Mouse (Mus musculus): ENCODE results near the gene B3gnt6. TPM values are rescaled to one million over a fixed set of nuclear protein-coding genes. Genes with fewer than 3 reads are reported as not detected.
A peak's percentile ranks its signal among the peaks of the same experiment; 100 is the strongest.

The B3gnt6 gene
- total RNA-seq, 2 experiments from 2014 or later, result 0.14 TPM; not detected in 1

DNA sequence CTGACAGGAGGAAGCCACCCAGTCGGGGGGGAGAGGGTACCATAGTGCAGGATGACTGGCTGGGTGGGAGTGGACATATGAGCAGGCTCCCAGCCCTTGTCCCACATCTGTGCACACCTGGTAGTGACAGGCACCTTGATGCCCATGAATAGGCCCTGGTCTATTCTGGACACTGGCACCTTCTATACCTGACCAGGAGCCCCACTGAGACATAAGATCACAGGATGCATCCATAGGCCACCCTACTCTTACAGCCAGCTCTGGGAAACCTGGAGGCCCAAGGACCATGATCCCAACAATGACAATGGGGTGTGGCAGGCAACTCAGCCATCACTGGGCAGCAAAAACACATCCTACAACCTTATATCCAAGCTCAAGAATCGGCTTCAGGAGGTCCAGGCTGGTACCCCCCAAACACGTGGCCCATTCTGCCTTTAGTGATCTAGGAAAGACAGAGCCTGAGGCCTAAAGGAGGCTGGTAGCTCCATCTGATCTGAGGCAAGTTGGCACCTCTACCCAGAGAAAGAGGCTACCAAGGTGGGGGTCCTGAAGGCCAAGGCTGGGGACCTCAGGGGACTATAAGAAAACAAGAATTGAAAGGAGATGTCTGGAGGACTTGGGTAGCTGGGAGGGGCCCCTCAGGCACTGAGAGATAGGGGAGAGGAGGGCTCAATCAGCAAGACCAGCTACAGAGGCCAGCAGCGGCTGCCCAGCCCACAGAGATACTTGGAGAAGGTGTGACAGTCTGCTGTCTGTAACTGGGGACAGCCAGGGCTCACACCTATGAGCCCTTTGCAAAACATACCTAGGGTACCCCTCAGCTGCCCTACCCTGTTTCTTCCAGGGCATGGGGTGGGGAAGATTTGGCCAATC lies 24.2 kb downstream of the B3gnt6 start:
- no peak for TF ChIP-seq CTCF (IDR thresholded peaks at IDR 0.05)
- intact Hi-C loops (cut with DNase I), result no loop called here
- no peak for DNase-seq (ENCODE audit: extremely low spot score in 1 of 2, low spot score in 2 of 2)
- Histone ChIP-seq H3K27ac (no peak overlapping the region), H3K4me3 (no peak overlapping the region)

DNA sequence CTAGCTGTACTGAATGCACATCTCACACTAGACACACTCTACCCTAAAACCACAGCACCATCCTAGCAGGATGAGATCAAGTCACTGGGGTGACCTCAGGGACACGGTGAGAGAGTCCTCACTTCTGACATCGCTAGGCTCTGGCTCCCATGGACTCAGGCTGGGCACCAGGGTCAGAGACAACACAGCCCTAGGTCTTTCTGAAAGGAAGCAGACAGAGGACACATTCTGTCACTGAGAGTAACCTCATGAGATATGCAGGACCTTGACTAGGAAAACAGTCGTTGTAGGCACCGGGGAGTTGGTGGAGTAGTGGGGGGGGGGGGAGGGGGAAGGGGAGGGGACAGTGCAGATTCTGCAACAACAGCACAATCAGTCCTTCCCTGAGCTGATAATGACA lies 25.9 kb downstream of the B3gnt6 start:
- DNase-seq (ENCODE audit: extremely low spot score in 1 of 2, low spot score in 2 of 2), result no peak
- H3K27ac ChIP-seq, result no peak overlapping the region
- TF ChIP-seq CTCF (IDR thresholded peaks at IDR 0.05), result no peak
- intact Hi-C loops (cut with DNase I), result no loop called here
- H3K4me3 ChIP-seq, result no peak overlapping the region

DNA sequence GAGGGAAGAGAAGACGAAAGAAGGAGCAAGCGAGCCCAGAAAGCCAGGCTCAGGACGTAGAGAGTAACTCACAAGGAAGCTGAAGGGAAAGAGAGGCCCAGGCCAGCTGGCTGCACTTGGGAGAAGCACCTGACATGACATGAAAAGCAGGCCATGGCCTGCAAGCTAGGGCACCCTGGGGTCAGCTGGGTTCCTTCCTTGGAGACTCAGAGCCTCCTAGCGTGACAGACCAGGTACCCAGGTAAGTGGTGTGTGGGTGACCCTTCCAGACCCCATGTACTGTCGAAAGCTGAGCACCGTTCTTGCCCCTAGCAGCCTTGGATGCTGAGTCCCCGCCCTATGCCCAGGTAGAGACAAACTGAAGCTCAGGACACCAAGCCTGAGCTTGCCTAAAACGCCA lies 26.6 kb downstream of the B3gnt6 start:
- intact Hi-C loops (cut with DNase I), result no loop called here
- H3K4me3 ChIP-seq, result no peak overlapping the region
- DNase-seq (ENCODE audit: extremely low spot score in 1 of 2, low spot score in 2 of 2), result peak in 1 of 2 experiments; percentile 9
- no peak for TF ChIP-seq CTCF (IDR thresholded peaks at IDR 0.05)
- H3K27ac ChIP-seq, result no peak overlapping the region

DNA sequence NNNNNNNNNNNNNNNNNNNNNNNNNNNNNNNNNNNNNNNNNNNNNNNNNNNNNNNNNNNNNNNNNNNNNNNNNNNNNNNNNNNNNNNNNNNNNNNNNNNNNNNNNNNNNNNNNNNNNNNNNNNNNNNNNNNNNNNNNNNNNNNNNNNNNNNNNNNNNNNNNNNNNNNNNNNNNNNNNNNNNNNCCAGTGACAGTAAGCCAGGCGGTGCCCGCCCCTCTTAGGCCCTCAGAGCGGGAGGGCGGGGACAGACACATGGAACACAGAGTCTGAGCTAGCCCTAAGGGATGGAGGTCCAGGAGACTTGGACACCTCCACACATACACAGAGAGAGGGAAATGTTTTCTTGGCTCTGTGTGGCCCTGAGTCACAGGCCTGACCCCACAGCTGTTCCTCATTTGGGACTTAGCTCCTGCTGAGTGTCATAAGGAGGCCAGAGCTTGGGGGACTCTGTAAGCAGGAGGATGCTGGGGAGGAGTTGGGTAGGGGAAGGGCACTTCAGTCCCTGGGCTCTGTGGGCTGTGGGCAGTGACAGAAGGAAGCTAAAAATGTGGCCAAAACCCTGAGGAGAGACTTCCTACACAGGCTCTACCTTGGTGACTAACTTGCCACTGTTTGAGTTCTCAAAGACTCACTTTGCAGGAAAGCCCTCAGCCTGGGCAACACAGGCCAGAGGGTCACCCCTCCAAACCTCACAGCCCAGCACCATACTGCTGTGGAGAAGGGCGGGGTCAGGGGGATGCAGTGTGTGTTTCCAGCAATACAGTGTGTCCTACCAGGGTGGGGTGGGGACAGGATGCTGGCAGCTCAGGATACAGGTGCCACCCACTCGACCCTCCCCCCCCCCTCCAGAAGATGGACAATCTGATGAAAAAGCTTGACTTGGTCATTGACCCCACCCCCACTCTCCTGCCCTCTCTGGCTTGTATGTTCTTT lies 27.9 kb downstream of the B3gnt6 start:
- peak in 1 of 2 experiments; percentile 32 for DNase-seq (ENCODE audit: extremely low spot score in 1 of 2, low spot score in 2 of 2)
- intact Hi-C loops (cut with DNase I), result no loop called here
- Histone ChIP-seq H3K27ac (peak overlapping the region; percentile 42), H3K4me3 (no peak overlapping the region)
- TF ChIP-seq CTCF (IDR thresholded peaks at IDR 0.05), result no peak

DNA sequence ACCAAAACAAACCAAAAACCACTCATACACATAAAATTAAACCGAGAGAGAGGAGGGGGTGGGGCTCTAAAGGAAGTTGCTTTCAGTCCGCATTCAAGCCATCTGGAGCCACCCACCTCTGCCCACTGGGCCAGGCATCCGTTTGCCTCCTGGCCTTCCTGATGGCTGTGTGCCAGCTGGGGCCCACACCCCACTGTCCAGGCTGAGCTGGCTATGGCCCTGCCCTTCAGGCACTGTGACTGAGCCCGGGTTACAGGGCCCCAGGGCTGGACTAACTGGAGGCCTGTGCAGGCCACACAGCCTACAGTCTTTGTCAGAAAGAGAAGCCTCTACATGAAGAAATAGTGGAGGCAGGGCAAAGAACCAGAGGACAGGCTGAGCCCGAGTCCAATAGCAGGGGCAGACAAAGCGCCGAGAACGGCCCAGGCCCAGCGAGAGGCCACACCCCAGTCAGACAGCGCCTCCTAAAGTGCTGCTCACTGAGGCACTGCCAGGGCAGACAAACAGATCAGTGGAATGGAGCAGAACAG lies 34.2 kb downstream of the B3gnt6 start:
- intact Hi-C loops (cut with DNase I), result loop anchor here (10.0 kb wide), 1 partner anchor 270 kb away; no protein-coding TSS in a partner anchor
- peak in 1 of 2 experiments; percentile 20 for DNase-seq (ENCODE audit: extremely low spot score in 1 of 2, low spot score in 2 of 2)
- H3K27ac ChIP-seq, result no peak overlapping the region
- no peak overlapping the region for H3K4me3 ChIP-seq
- TF ChIP-seq CTCF (IDR thresholded peaks at IDR 0.05), result no peak

DNA sequence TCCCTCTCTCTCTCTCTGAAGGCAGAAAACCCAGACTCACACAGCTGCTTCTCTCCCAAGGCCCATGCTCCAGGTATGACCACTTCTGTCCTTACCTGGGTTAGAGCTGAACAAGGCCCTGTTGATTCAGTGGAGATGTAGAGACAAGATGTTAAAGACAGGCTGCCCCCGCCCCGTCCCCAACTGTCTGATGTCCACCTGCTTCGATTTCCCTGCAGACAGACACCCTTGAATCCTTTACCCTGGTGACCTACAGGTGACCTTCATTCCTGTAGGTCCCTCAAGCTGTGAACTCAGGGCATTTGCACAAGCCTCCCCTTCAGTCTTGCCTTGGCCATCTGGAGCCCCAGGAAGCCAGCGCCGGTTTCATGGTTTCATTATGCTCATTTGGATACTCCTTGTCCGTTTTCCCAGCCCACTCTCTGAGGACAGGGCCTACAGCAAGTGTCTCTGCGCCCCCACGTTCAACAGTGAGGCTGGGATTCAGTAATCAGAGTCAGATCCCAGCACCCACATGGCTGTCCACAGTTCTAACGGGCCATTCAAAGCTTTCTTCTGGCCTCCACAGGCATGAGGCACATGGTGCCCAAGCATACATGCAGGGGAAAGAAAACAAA lies 34.8 kb downstream of the B3gnt6 start:
- no peak for TF ChIP-seq CTCF (IDR thresholded peaks at IDR 0.05)
- Histone ChIP-seq H3K4me3 (no peak overlapping the region), H3K27ac (no peak overlapping the region)
- DNase-seq (ENCODE audit: extremely low spot score in 1 of 2, low spot score in 2 of 2), result peak in 1 of 2 experiments; percentile 10
- intact Hi-C loops (cut with DNase I), result loop anchor here (10.0 kb wide), 1 partner anchor 270 kb away; no protein-coding TSS in a partner anchor

DNA sequence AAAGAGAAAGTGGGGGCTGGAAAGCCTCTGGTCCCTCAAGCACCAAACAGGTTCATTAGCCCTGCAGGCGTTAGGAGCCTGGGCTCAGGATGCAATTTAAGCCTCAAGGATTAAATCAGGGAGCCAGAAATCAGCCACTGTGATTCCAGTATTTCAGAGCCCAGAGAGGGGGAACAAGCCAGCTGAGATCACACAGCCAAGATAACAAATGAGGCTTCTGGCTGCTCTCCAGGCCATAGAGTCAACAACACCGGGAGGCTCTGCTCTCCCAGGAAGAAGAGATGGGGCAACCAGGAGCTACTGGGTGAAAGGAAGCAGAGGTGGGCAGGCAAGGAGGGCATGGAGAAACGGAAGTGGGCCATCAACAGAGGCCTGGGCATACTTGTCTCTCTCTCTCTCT lies 35.6 kb downstream of the B3gnt6 start:
- no peak overlapping the region for H3K4me3 ChIP-seq
- no peak for DNase-seq (ENCODE audit: extremely low spot score in 1 of 2, low spot score in 2 of 2)
- no peak overlapping the region for H3K27ac ChIP-seq
- intact Hi-C loops (cut with DNase I), result loop anchor here (10.0 kb wide), 1 partner anchor 271 kb away; no protein-coding TSS in a partner anchor
- no peak for TF ChIP-seq CTCF (IDR thresholded peaks at IDR 0.05)

DNA sequence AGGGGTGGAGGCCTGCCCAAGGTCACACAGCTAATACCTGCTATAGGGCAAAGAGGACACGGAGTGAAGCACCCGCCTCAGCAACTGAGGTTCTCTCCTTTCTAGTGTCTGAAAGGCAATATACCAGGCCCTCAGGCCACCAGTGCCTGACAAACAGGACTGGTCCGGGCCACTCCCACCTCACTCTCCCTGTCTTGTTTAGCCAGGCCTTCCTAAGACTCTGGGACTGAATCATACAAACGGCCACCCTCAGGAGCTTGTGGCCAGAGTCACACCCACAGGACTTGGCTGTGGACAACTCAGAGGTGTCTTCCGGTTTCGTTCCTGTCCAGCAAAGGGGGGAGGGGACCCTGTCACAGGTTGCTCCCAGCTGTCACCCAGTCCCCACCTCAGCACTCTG lies 37.0 kb downstream of the B3gnt6 start:
- H3K27ac ChIP-seq, result no peak overlapping the region
- intact Hi-C loops (cut with DNase I), result loop anchor here (10.0 kb wide), 1 partner anchor 273 kb away; no protein-coding TSS in a partner anchor
- no peak for TF ChIP-seq CTCF (IDR thresholded peaks at IDR 0.05)
- H3K4me3 ChIP-seq, result no peak overlapping the region
- DNase-seq (ENCODE audit: extremely low spot score in 1 of 2, low spot score in 2 of 2), result no peak

DNA sequence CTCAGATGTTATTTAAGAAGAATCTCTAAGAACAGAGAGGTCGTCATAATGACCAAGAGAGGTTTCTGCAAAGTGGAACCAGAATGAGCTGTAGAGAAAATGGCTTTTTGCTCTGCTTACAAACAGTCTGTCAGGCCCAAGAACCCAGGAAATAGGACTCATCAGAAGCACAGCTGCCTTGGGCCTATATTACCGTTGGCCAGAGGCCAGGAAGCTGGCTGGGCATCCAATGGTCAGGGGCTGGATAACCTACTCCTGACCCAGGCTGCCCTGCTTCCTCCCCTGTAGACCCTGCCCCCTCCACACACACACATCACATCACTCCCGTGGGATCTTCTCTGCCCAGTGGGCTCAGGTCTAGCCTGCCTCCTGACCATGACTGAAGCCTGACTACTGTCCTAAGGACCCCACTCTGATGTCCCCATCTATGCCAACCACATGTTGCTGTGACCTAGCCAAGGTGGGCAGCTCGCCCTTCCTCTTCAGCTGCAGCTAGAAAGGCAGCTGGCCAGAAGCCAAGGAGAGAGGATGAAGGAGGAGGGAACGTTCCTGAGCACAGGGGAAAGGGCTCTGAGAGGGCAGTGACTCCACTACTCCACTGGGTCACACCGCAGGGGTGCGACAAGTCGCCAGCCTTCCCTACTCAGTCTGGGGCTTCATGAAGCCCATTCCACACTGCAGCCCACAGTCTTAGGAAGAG lies 39.1 kb downstream of the B3gnt6 start:
- Histone ChIP-seq H3K4me3 (no peak overlapping the region), H3K27ac (no peak overlapping the region)
- DNase-seq (ENCODE audit: extremely low spot score in 1 of 2, low spot score in 2 of 2), result no peak
- intact Hi-C loops (cut with DNase I), result loop anchor here (10.0 kb wide), 1 partner anchor 275 kb away; no protein-coding TSS in a partner anchor
- no peak for TF ChIP-seq CTCF (IDR thresholded peaks at IDR 0.05)

DNA sequence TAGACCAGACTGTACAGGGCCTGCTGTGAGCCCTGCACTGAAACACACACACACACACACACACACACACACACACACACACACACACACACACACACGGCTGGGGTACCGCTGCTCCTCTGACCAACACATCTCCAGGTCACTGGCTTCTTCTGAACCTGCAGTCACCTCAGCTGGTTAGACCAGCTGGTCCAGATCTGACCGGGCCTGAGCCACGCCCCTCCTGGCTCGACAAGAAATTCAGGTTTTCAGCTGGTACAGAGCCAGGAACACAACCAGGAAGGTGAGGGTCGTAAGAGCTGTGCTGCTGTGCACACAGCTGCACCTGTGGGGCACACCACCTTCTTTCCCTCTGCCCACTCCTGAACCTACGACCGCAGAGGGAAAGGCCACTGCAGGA lies 40.8 kb downstream of the B3gnt6 start:
- DNase-seq (ENCODE audit: extremely low spot score in 1 of 2, low spot score in 2 of 2), result no peak
- intact Hi-C loops (cut with DNase I), result no loop called here
- H3K4me3 ChIP-seq, result no peak overlapping the region

More for the DNA sequence above, 40.8 kb downstream of the B3gnt6 start:
- H3K27ac ChIP-seq, result no peak overlapping the region
- no peak for TF ChIP-seq CTCF (IDR thresholded peaks at IDR 0.05)

Data from left cerebral cortex, adult 2 months (tissue).